Mouse (Mus musculus) intestine, postnatal 0 days (tissue): ENCODE data around the gene Nbeal2. TPM values are rescaled to one million over a fixed set of nuclear protein-coding genes. Genes with fewer than 3 reads are reported as not detected.

Source experiments
- ATAC-seq: fragments of 200-750 bp; cut with Nextera tagmentation; 2 replicates; pipeline ENCODE4 v1.8.0; 2017; ENCODE audit warnings: mild to moderate bottlenecking, moderate TSS enrichment, moderate library complexity
- H3K27ac ChIP-seq: fragments of 300-500 bp; sonication (generic); 2 replicates; pipeline ENCODE4 v1.5.1; 2014; ENCODE audit warnings: mild to moderate bottlenecking, low read depth, low read length, moderate library complexity
- H3K27me3 ChIP-seq: fragments of 300-500 bp; sonication (generic); replicated peaks from 2 replicates; pipeline ENCODE4 v1.6.1; 2014; ENCODE audit warnings: low read length, mixed read lengths; ENCODE audit not compliant: control insufficient read depth, insufficient read depth
- H3K36me3 ChIP-seq: fragments of 300-500 bp; sonication (generic); 2 replicates; pipeline ENCODE4 v1.6.1; 2014; ENCODE audit warnings: mild to moderate bottlenecking, moderate library complexity; ENCODE audit not compliant: control insufficient read depth, insufficient read depth
- H3K4me1 ChIP-seq: fragments of 300-500 bp; sonication (generic); replicated peaks from 2 replicates; pipeline ENCODE4 v1.6.1; 2014; ENCODE audit warnings: antibody characterized with exemption, low read length, mixed read lengths; ENCODE audit not compliant: control insufficient read depth, insufficient read depth
- H3K4me2 ChIP-seq: fragments of 300-500 bp; sonication (generic); replicated peaks from 2 replicates; pipeline ENCODE4 v1.6.1; 2014; ENCODE audit warnings: low read depth, mild to moderate bottlenecking, moderate library complexity
- H3K4me3 ChIP-seq: fragments of 300-500 bp; sonication (generic); 2 replicates; pipeline ENCODE4 v1.5.1; 2014; ENCODE audit warnings: low read depth, low read length
- H3K9ac ChIP-seq: fragments of 300-500 bp; sonication (generic); 2 replicates; pipeline ENCODE4 v1.6.1; 2014; ENCODE audit warnings: mild to moderate bottlenecking, low read depth, low read length
- H3K9me3 ChIP-seq: fragments of 300-500 bp; sonication (generic); 2 replicates; pipeline ENCODE4 v1.6.1; 2016; ENCODE audit warnings: mixed run types; ENCODE audit not compliant: control insufficient read depth
- CTCF ChIP-seq: sonication (generic); IDR thresholded peaks from 2 replicates; pipeline ENCODE4 v1.5.1; 2016; ENCODE audit warnings: low read depth, mild to moderate bottlenecking, control low read depth, antibody characterized with exemption, moderate library complexity
- WGBS: fragments of 180-500 bp; shearing (Covaris S2); extraction: QIAGEN DNeasy Blood & Tissue Kit; methylation state at CpG from one replicate; pipeline ENCODE4 v1.1.7; 2014; 5-methylcytosine and 5-hydroxymethylcytosine counted together
- microRNA-seq: library from miRNA; unstranded; fragments of <30 nt; microRNA quantifications from one replicate; pipeline ENCODE4, GENCODE M21; 2016
- polyA plus RNA-seq: library from polyadenylated mRNA; unstranded; fragments of >200 nt; fragmentation: Nextera tagmentation; extraction: Ambion mirVana; gene quantifications from 2 replicates; pipeline ENCODE4 v1.2.1, GENCODE M21; 2015

Nbeal2 gene
- polyA plus RNA-seq, 1 experiment from 2014 or later = 1.0 TPM

- no peak overlapping the region for H3K27ac ChIP-seq
- ATAC-seq = no peak
- H3K4me1 ChIP-seq = no peaks in the 10 kb centered on the region
- no peaks in the 10 kb centered on the region for H3K27me3 ChIP-seq
- no peak overlapping the region for H3K4me3 ChIP-seq
- 89% methylated on average over 3 of the region's 3 CpGs for WGBS
- no peak overlapping the region for H3K9ac ChIP-seq
- H3K9me3 ChIP-seq = no peaks in the 10 kb centered on the region
- no peak for TF ChIP-seq CTCF
- H3K36me3 ChIP-seq = peaks cover 45% of the 10 kb centered on the region
- no peak overlapping the region for H3K4me2 ChIP-seq
Measured at GRCm38 (mm10) chr9:110611471-110611870, 42.5 kb downstream of the Nbeal2 start.

GRCm38 (mm10) chr9:110583521-110583920 lies 70.4 kb downstream of the Nbeal2 start:
- WGBS = 92% methylated on average over 1 of the region's 1 CpGs
- TF ChIP-seq CTCF = no peak
- Histone ChIP-seq H3K4me3 (no peak overlapping the region), H3K4me1 (no peaks in the 10 kb centered on the region), H3K27me3 (no peaks in the 10 kb centered on the region), H3K9me3 (no peaks in the 10 kb centered on the region), H3K9ac (no peak overlapping the region), H3K36me3 (peaks cover 17% of the 10 kb centered on the region; the same call in 1 of the 2 replicates), H3K4me2 (no peak overlapping the region), H3K27ac (no peak overlapping the region)
- no peak for ATAC-seq

GRCm38 (mm10) chr9:110582161-110582560 lies 71.8 kb downstream of the Nbeal2 start:
- Histone ChIP-seq H3K36me3 (peaks cover 20% of the 10 kb centered on the region), H3K4me3 (no peak overlapping the region), H3K4me2 (no peak overlapping the region), H3K4me1 (no peaks in the 10 kb centered on the region), H3K27me3 (no peaks in the 10 kb centered on the region), H3K9ac (no peak overlapping the region), H3K27ac (no peak overlapping the region), H3K9me3 (no peaks in the 10 kb centered on the region)
- TF ChIP-seq CTCF = no peak
- no peak for ATAC-seq
- 90% methylated on average over 2 of the region's 2 CpGs for WGBS

Small RNA genes within 50 kb of the gene (microRNA-seq; reads per million reads assigned to microRNA genes)
- not detected for gene Mir8107

Other genes with a start within 250 kb of the Nbeal2 start
- gene Ptpn23, start 245.9 kb downstream of the Nbeal2 start, polyA plus RNA-seq = 10.0 and 10.8 TPM in 2 replicates
- gene Ngp, start 234.4 kb downstream of the Nbeal2 start, polyA plus RNA-seq = 1.9 and 2.1 TPM in 2 replicates
- gene Klhl18, start 177.5 kb downstream of the Nbeal2 start, polyA plus RNA-seq = 5.2 and 5.5 TPM in 2 replicates
- gene Kif9, start 177.2 kb downstream of the Nbeal2 start, polyA plus RNA-seq = 0.17 and 0.43 TPM in 2 replicates
- 12.4 and 15.7 TPM in 2 replicates for gene Setd2, start 121.6 kb downstream of the Nbeal2 start, polyA plus RNA-seq
- 39.4 and 41.8 TPM in 2 replicates for gene Nradd, start 29.7 kb downstream of the Nbeal2 start, polyA plus RNA-seq
- 122 and 124 TPM in 2 replicates for gene Ccdc12, start 2.3 kb upstream of the Nbeal2 start, polyA plus RNA-seq
- gene Myl3, start 87.7 kb upstream of the Nbeal2 start, polyA plus RNA-seq = 0.16 TPM in 1 of 2 replicates, not detected in the other
- gene Pth1r, start 93.0 kb upstream of the Nbeal2 start, polyA plus RNA-seq = 8.9 and 9.1 TPM in 2 replicates
- gene Prss42, start 144.0 kb upstream of the Nbeal2 start, polyA plus RNA-seq = not detected in 2 replicates
- not detected in 2 replicates for gene Prss44, start 159.8 kb upstream of the Nbeal2 start, polyA plus RNA-seq
- not detected in 2 replicates for gene Prss43, start 172.5 kb upstream of the Nbeal2 start, polyA plus RNA-seq
- not detected in 2 replicates for gene Prss45, start 180.4 kb upstream of the Nbeal2 start, polyA plus RNA-seq
- gene Prss46, start 190.3 kb upstream of the Nbeal2 start, polyA plus RNA-seq = not detected in 2 replicates
- 0.31 and 0.35 TPM in 2 replicates for gene Prss50, start 203.8 kb upstream of the Nbeal2 start, polyA plus RNA-seq
- gene Als2cl, start 225.7 kb upstream of the Nbeal2 start, polyA plus RNA-seq = 7.6 and 8.3 TPM in 2 replicates
- 10.0 and 11.2 TPM in 2 replicates for gene Tmie, start 226.0 kb upstream of the Nbeal2 start, polyA plus RNA-seq